ENCODE assay signal across 20 mouse cellular contexts in genomic region chr3:149167997-149168396, GRCm38 (mm10).
A peak's percentile ranks its signal among the peaks of the same experiment; 100 is the strongest.
DNase-seq lines count a peak whose midpoint lies in the region; ATAC-seq and TF ChIP-seq lines count a peak whose summit lies in the region.
"Had no signal": no experiment of that assay in that cellular context is flagged by ENCODE, and none has a peak within 500 bp of the region (broad histone marks: within the 10 kb centered on the region; RNA-seq: fewer than 3 reads in every experiment).

No protein-coding gene starts in this region.

- H3K36me3 ChIP-seq in CH12.LX (replicated peaks in 1 of 2; ENCODE audit: control insufficient read depth in 1 of 2, insufficient read depth in 1 of 2, low read length in 1 of 2) = no peaks in the 10 kb centered on the region
- H3K36me3 ChIP-seq in intestine, embryonic 14.5 days (ENCODE audit: control insufficient read depth, insufficient read depth, low read length) = no peaks in the 10 kb centered on the region
- H3K36me3 ChIP-seq: embryonic facial prominence, embryonic 15.5 days; forebrain, embryonic 10.5 days; heart, embryonic 13.5 days; hindbrain, embryonic 12.5 days had no signal

- 72% methylated on average over 3 of the region's 3 CpGs for WGBS in intestine, embryonic 14.5 days

- no peaks in the 10 kb centered on the region for H3K79me2 ChIP-seq in CH12.LX (replicated peaks; ENCODE audit: control insufficient read depth, extremely low read depth, insufficient read depth, poor library complexity, severe bottlenecking)

- H3K9ac ChIP-seq in CH12.LX (ENCODE audit: insufficient read depth, low read depth) = no peak overlapping the region
- no peak overlapping the region for H3K9ac ChIP-seq in intestine, embryonic 14.5 days (ENCODE audit: low read length)
- H3K9ac ChIP-seq: embryonic facial prominence, embryonic 15.5 days; heart, embryonic 13.5 days; hindbrain, embryonic 12.5 days had no signal

- peak; percentile 37; the same call in 1 of the 2 replicates for ATAC-seq in intestine, embryonic 14.5 days (replicated peaks; ENCODE audit: low FRiP score, low TSS enrichment, low read depth)
- ATAC-seq: forebrain, embryonic 14.5 days had no signal

- no peak for TF ChIP-seq CTCF in CH12.LX (conservative IDR thresholded peaks at IDR 0.05 in 1 of 2, IDR thresholded peaks at IDR 0.05 in 1 of 2; ENCODE audit: low read depth in 2 of 2, low read length in 2 of 2)

- TF ChIP-seq POLR2A in CH12.LX (IDR thresholded peaks at IDR 0.05; ENCODE audit: low read depth, low read length) = no peak

- TF ChIP-seq RAD21 in CH12.LX (IDR thresholded peaks at IDR 0.05; ENCODE audit: low read depth, low read length) = no peak

- H3K4me1 ChIP-seq in CH12.LX (ENCODE audit: control insufficient read depth in 1 of 2, insufficient read depth in 2 of 2) = no peaks in the 10 kb centered on the region
- H3K4me1 ChIP-seq in intestine, embryonic 14.5 days (replicated peaks; ENCODE audit: control insufficient read depth, insufficient read depth, low read length) = peaks cover 13% of the 10 kb centered on the region; the same call in 1 of the 2 replicates
- H3K4me1 ChIP-seq: embryonic facial prominence, embryonic 15.5 days; hindbrain, embryonic 12.5 days had no signal

- no peak overlapping the region for H3K4me3 ChIP-seq in CH12.LX (replicated peaks in 1 of 3; ENCODE audit: low read depth in 2 of 3, low read length in 2 of 3, poor library complexity in 1 of 3)
- no peak overlapping the region for H3K4me3 ChIP-seq in intestine, embryonic 14.5 days (ENCODE audit: low read depth, low read length)
- H3K4me3 ChIP-seq: embryonic facial prominence, embryonic 15.5 days; erythroblast, embryonic 14.5 days; forebrain, embryonic 10.5 days; gastrocnemius, adult 2 months; heart, embryonic 13.5 days; hindbrain, embryonic 12.5 days had no signal

- no peaks in the 10 kb centered on the region for H3K9me3 ChIP-seq in CH12.LX (replicated peaks; ENCODE audit: low read length)
- no peaks in the 10 kb centered on the region for H3K9me3 ChIP-seq in intestine, embryonic 14.5 days (ENCODE audit: control insufficient read depth, low read length)
- H3K9me3 ChIP-seq: embryonic facial prominence, embryonic 15.5 days; forebrain, embryonic 10.5 days; heart, embryonic 13.5 days; hindbrain, embryonic 12.5 days had no signal

- H3K27ac ChIP-seq in CH12.LX (ENCODE audit: insufficient read depth, low read depth) = no peak overlapping the region
- no peak overlapping the region for H3K27ac ChIP-seq in intestine, embryonic 14.5 days (ENCODE audit: low read depth)
- H3K27ac ChIP-seq: embryonic facial prominence, embryonic 15.5 days; forebrain, embryonic 10.5 days; gastrocnemius, adult 2 months; heart, embryonic 13.5 days; hindbrain, embryonic 12.5 days had no signal

- in situ Hi-C loops in CH12.LX (cut with MboI; ENCODE audit: low pct_ligation_motif_present, low pct_unique_long_range_greater_than_20kb, low sequenced_read_pairs) = no loop called here

- dilution Hi-C loops in CH12.LX (cut with MboI; ENCODE audit: extremely low pct_ligation_motif_present, extremely low pct_unique_long_range_greater_than_20kb, low sequenced_read_pairs) = no loop called here

- peak; percentile 66 for DNase-seq in kidney, adult 9 months
- no peak for DNase-seq in kidney, postnatal 10 days
- DNase-seq in CH12.LX (ENCODE audit: extremely low read depth) = no peak
- DNase-seq in intestine, embryonic 14.5 days (ENCODE audit: low spot score) = no peak
- peak; percentile 57 for DNase-seq in yolk sac, embryonic 10.5 days (ENCODE audit: low spot score)
- no peak for DNase-seq in urinary bladder, postnatal 25 days (ENCODE audit: low spot score)
- DNase-seq: adrenal gland, adult 8-10 months; adrenal gland, postnatal 36 days; cerebellum, adult 2 months; cerebellum, postnatal 14 days; embryo, embryonic 11 days; gastrocnemius, adult 2 months; gastrocnemius, postnatal 25 days; heart, postnatal 4 days had no signal

- H3K27me3 ChIP-seq in CH12.LX (replicated peaks) = no peaks in the 10 kb centered on the region
- no peaks in the 10 kb centered on the region for H3K27me3 ChIP-seq in intestine, embryonic 14.5 days (replicated peaks; ENCODE audit: control insufficient read depth, insufficient read depth, low read length)
- H3K27me3 ChIP-seq: embryonic facial prominence, embryonic 15.5 days; heart, embryonic 13.5 days; hindbrain, embryonic 12.5 days had no signal

- no peak overlapping the region for H3K4me2 ChIP-seq in CH12.LX (ENCODE audit: insufficient read depth, low read depth, poor library complexity, severe bottlenecking)
- H3K4me2 ChIP-seq in intestine, embryonic 14.5 days (ENCODE audit: low read length) = no peak overlapping the region
- H3K4me2 ChIP-seq: embryonic facial prominence, embryonic 15.5 days; heart, embryonic 13.5 days; hindbrain, embryonic 12.5 days had no signal

- TF ChIP-seq EP300 in CH12.LX (IDR thresholded peaks at IDR 0.05; ENCODE audit: low read length) = no peak

TF ChIP-seq in CH12.LX, 34 proteins besides CTCF, POLR2A, EP300 and RAD21:
- no peak for TF ChIP-seq USF2 (conservative IDR thresholded peaks at IDR 0.05; ENCODE audit: low read depth, low read length)
- TF ChIP-seq ZMIZ1 (IDR thresholded peaks at IDR 0.05; ENCODE audit: low read depth, low read length) = no peak
- TF ChIP-seq MAFK (IDR thresholded peaks at IDR 0.05; ENCODE audit: insufficient replicate concordance, low read length) = peak; percentile 99
- no peak for TF ChIP-seq CHD1 (IDR thresholded peaks at IDR 0.05; ENCODE audit: low read depth, low read length)
- no peak for TF ChIP-seq E2F4 (IDR thresholded peaks at IDR 0.05; ENCODE audit: insufficient replicate concordance, low read depth, low read length)
- TF ChIP-seq ZKSCAN1 (IDR thresholded peaks at IDR 0.05; ENCODE audit: borderline replicate concordance, low read depth, low read length) = no peak
- no peak for TF ChIP-seq MAX (IDR thresholded peaks at IDR 0.05; ENCODE audit: low read length)
TF ChIP-seq in CH12.LX: peak in this region for 1.

Comparison
In these comparisons a context has a peak if more than half of its experiments do, and no peak if none do; other contexts are left out.
1. DNase-seq: peak in kidney, adult 9 months (single experiment) and yolk sac, embryonic 10.5 days (single experiment); none in kidney, postnatal 10 days (single experiment), CH12.LX (single experiment), intestine, embryonic 14.5 days (single experiment) and urinary bladder, postnatal 25 days (single experiment).